Mouse (Mus musculus) hindbrain, embryonic 13.5 days (tissue): ENCODE results near the gene Rpp25l. TPM values are rescaled to one million over a fixed set of nuclear protein-coding genes. Genes with fewer than 3 reads are reported as not detected.

ENCODE experiments used
- ATAC-seq: fragments of 200-750 bp; cut with Nextera tagmentation; 2 replicates; pipeline ENCODE4 v1.8.0; 2017; ENCODE audit warnings: moderate TSS enrichment; ENCODE audit not compliant: low FRiP score
- H3K27ac ChIP-seq: fragments of 300-500 bp; sonication (generic); 2 replicates; pipeline ENCODE4 v1.5.1; 2015; ENCODE audit warnings: inconsistent platforms, mild to moderate bottlenecking, moderate library complexity
- H3K27me3 ChIP-seq: fragments of 300-500 bp; sonication (generic); 2 replicates; pipeline ENCODE4 v1.6.1; 2015; ENCODE audit warnings: mild to moderate bottlenecking, inconsistent platforms
- H3K36me3 ChIP-seq: fragments of 300-500 bp; sonication (generic); 2 replicates; pipeline ENCODE4 v1.6.1; 2015; ENCODE audit warnings: mild to moderate bottlenecking, inconsistent platforms
- H3K4me1 ChIP-seq: fragments of 300-500 bp; sonication (generic); replicated peaks from 2 replicates; pipeline ENCODE4 v1.6.1; 2015; ENCODE audit warnings: inconsistent platforms
- H3K4me2 ChIP-seq: fragments of 300-500 bp; sonication (generic); 2 replicates; pipeline ENCODE4 v1.6.1; 2015; ENCODE audit warnings: inconsistent platforms, mild to moderate bottlenecking, moderate library complexity
- H3K4me3 ChIP-seq: fragments of 300-500 bp; sonication (generic); 2 replicates; pipeline ENCODE4 v1.5.1; 2015; ENCODE audit warnings: mild to moderate bottlenecking, inconsistent platforms
- H3K9ac ChIP-seq: fragments of 300-500 bp; sonication (generic); 2 replicates; pipeline ENCODE4 v1.6.1; 2015; ENCODE audit warnings: mild to moderate bottlenecking, inconsistent platforms
- H3K9me3 ChIP-seq: fragments of 300-500 bp; sonication (generic); 2 replicates; pipeline ENCODE4 v1.6.1; 2016; ENCODE audit warnings: inconsistent platforms
- WGBS: fragments of 180-500 bp; shearing (Covaris S2); methylation state at CpG from one replicate; pipeline ENCODE4 v1.1.7; 2015; 5-methylcytosine and 5-hydroxymethylcytosine counted together
- polyA plus RNA-seq: library from polyadenylated mRNA; unstranded; fragments of >200 nt; fragmentation: Nextera tagmentation; extraction: Ambion mirVana; gene quantifications from 2 replicates; pipeline ENCODE4 v1.2.1, GENCODE M21; 2015

Rpp25l gene
- polyA plus RNA-seq, 1 experiment from 2014 or later: 66.8 TPM

- peaks cover 46% of the 10 kb centered on the region for H3K4me1 ChIP-seq
- H3K9ac ChIP-seq: peak overlapping the region; percentile 49
- 0 out of 2 replicates have a peak, but pooled peaks have one; percentile 36 for ATAC-seq
Measured at GRCm38 (mm10) chr4:41726826-41727621, 13.7 kb upstream of the Rpp25l start.

GRCm38 (mm10) chr4:41722918-41723351 is 9.6 kb upstream of the Rpp25l start, which contains the start of gene Dctn3:
Gene Dctn3, minus strand, starts transcription at chr4:41723170.
- peaks cover 43% of the 10 kb centered on the region for H3K27me3 ChIP-seq
- peak within 1 kb of the TSS; percentile 95 for H3K9ac ChIP-seq
- no peaks in the 10 kb centered on the region for H3K9me3 ChIP-seq
- H3K36me3 ChIP-seq: peaks cover 25% of the 10 kb centered on the region
- peak within 1 kb of the TSS; percentile 79 for H3K27ac ChIP-seq
- under 1% methylated on average over 27 of the region's 27 CpGs for WGBS
- H3K4me3 ChIP-seq: peak within 1 kb of the TSS; percentile 82
- ATAC-seq: peak; percentile 94
- peak within 1 kb of the TSS; percentile 88 for H3K4me2 ChIP-seq
- H3K4me1 ChIP-seq: peaks cover 42% of the 10 kb centered on the region

More at GRCm38 (mm10) chr4:41726826-41727621, 13.7 kb upstream of the Rpp25l start:
- Histone ChIP-seq H3K36me3 (no peaks in the 10 kb centered on the region), H3K27ac (peak overlapping the region; percentile 70), H3K4me2 (peak overlapping the region; percentile 36), H3K27me3 (peaks cover 80% of the 10 kb centered on the region), H3K9me3 (no peaks in the 10 kb centered on the region), H3K4me3 (peak overlapping the region; percentile 12; the same call in 1 of the 2 replicates)
- 9% methylated on average over 20 of the region's 20 CpGs for WGBS

- WGBS: 65% methylated on average over 6 of the region's 6 CpGs
- H3K36me3 ChIP-seq: peaks cover 51% of the 10 kb centered on the region
- no peaks in the 10 kb centered on the region for H3K9me3 ChIP-seq
- 0 out of 2 replicates have a peak overlapping the region, but pooled peaks have one; percentile 19 for H3K9ac ChIP-seq
- peak overlapping the region; percentile 55; the same call in 1 of the 2 replicates for H3K27ac ChIP-seq
- H3K4me1 ChIP-seq: peaks cover 52% of the 10 kb centered on the region
- no peaks in the 10 kb centered on the region for H3K27me3 ChIP-seq
- H3K4me3 ChIP-seq: no peak overlapping the region
- ATAC-seq: no peak
- H3K4me2 ChIP-seq: no peak overlapping the region
Measured at GRCm38 (mm10) chr4:41716834-41717233, 3.5 kb upstream of the Rpp25l start.

GRCm38 (mm10) chr4:41715596-41715995 is 2.3 kb upstream of the Rpp25l start:
- ATAC-seq: no peak
- H3K4me1 ChIP-seq: peaks cover 58% of the 10 kb centered on the region
- H3K9me3 ChIP-seq: no peaks in the 10 kb centered on the region
- H3K27ac ChIP-seq: no peak overlapping the region
- H3K4me2 ChIP-seq: no peak overlapping the region
- H3K4me3 ChIP-seq: no peak overlapping the region
- H3K36me3 ChIP-seq: peaks cover 60% of the 10 kb centered on the region
- H3K27me3 ChIP-seq: no peaks in the 10 kb centered on the region
- no peak overlapping the region for H3K9ac ChIP-seq
- 87% methylated on average over 5 of the region's 5 CpGs for WGBS

GRCm38 (mm10) chr4:41715082-41715481 is 1.7 kb upstream of the Rpp25l start:
- no peak for ATAC-seq
- H3K9ac ChIP-seq: no peak overlapping the region

GRCm38 (mm10) chr4:41714276-41714675 is 942 bp upstream of the Rpp25l start:
- Histone ChIP-seq H3K9ac (no peak overlapping the region), H3K9me3 (no peaks in the 10 kb centered on the region), H3K36me3 (peaks cover 48% of the 10 kb centered on the region), H3K4me3 (peak overlapping the region; percentile 82), H3K27ac (no peak overlapping the region; the same call in 1 of the 2 replicates), H3K4me2 (peak overlapping the region; percentile 93), H3K4me1 (peaks cover 58% of the 10 kb centered on the region), H3K27me3 (no peaks in the 10 kb centered on the region)
- WGBS: 19% methylated on average over 8 of the region's 8 CpGs
- 0 out of 2 replicates have a peak, but pooled peaks have one; percentile 11 for ATAC-seq

More at GRCm38 (mm10) chr4:41715082-41715481, 1.7 kb upstream of the Rpp25l start:
- Histone ChIP-seq H3K4me2 (no peak overlapping the region), H3K4me3 (no peak overlapping the region), H3K27me3 (no peaks in the 10 kb centered on the region), H3K4me1 (peaks cover 58% of the 10 kb centered on the region), H3K36me3 (peaks cover 56% of the 10 kb centered on the region), H3K9me3 (no peaks in the 10 kb centered on the region), H3K27ac (no peak overlapping the region)
- 80% methylated on average over 8 of the region's 8 CpGs for WGBS

- 40% methylated on average over 31 of the region's 31 CpGs for WGBS
- peak overlapping the region; percentile 91 for H3K9ac ChIP-seq
- no peaks in the 10 kb centered on the region for H3K9me3 ChIP-seq
Measured at GRCm38 (mm10) chr4:41712421-41713196, 725 bp downstream of the Rpp25l start.

GRCm38 (mm10) chr4:41711705-41712375 is 1.5 kb downstream of the Rpp25l start:
- no peaks in the 10 kb centered on the region for H3K27me3 ChIP-seq
- H3K27ac ChIP-seq: no peak overlapping the region
- H3K4me1 ChIP-seq: peaks cover 68% of the 10 kb centered on the region
- WGBS: 79% methylated on average over 16 of the region's 16 CpGs
- H3K4me2 ChIP-seq: peak overlapping the region; percentile 93
- H3K36me3 ChIP-seq: peaks cover 24% of the 10 kb centered on the region
- no peak for ATAC-seq
- H3K4me3 ChIP-seq: peak overlapping the region; percentile 82
- peak overlapping the region; percentile 91 for H3K9ac ChIP-seq
- no peaks in the 10 kb centered on the region for H3K9me3 ChIP-seq

More at GRCm38 (mm10) chr4:41712421-41713196, 725 bp downstream of the Rpp25l start:
- H3K27me3 ChIP-seq: no peaks in the 10 kb centered on the region
- peak overlapping the region; percentile 82 for H3K4me3 ChIP-seq
- peak overlapping the region; percentile 84 for H3K27ac ChIP-seq
- peaks cover 68% of the 10 kb centered on the region for H3K4me1 ChIP-seq
- H3K4me2 ChIP-seq: peak overlapping the region; percentile 93
- peaks cover 32% of the 10 kb centered on the region for H3K36me3 ChIP-seq
- ATAC-seq: peak; percentile 19

- Histone ChIP-seq H3K36me3 (peaks cover 12% of the 10 kb centered on the region), H3K4me3 (no peak overlapping the region), H3K9ac (no peak overlapping the region), H3K4me1 (peaks cover 72% of the 10 kb centered on the region), H3K9me3 (no peaks in the 10 kb centered on the region), H3K27me3 (0 out of 2 replicates have a peak, but pooled peaks cover 5% of the 10 kb centered on the region), H3K27ac (no peak overlapping the region), H3K4me2 (no peak overlapping the region)
- ATAC-seq: no peak
- WGBS: 74% methylated on average over 4 of the region's 4 CpGs
Measured at GRCm38 (mm10) chr4:41710229-41710628, 3.1 kb downstream of the Rpp25l start.

GRCm38 (mm10) chr4:41708192-41708745 is 5.1 kb downstream of the Rpp25l start:
- Histone ChIP-seq H3K4me1 (peaks cover 56% of the 10 kb centered on the region), H3K9me3 (no peaks in the 10 kb centered on the region), H3K36me3 (peaks cover 8% of the 10 kb centered on the region; the same call in 1 of the 2 replicates), H3K27me3 (0 out of 2 replicates have a peak, but pooled peaks cover 6% of the 10 kb centered on the region), H3K27ac (no peak overlapping the region), H3K9ac (no peak overlapping the region), H3K4me3 (no peak overlapping the region), H3K4me2 (no peak overlapping the region)
- ATAC-seq: no peak
- WGBS: 45% methylated on average over 8 of the region's 8 CpGs

- Histone ChIP-seq H3K27me3 (0 out of 2 replicates have a peak, but pooled peaks cover 6% of the 10 kb centered on the region), H3K4me1 (peaks cover 47% of the 10 kb centered on the region), H3K9me3 (no peaks in the 10 kb centered on the region), H3K4me3 (no peak overlapping the region), H3K36me3 (peaks cover 8% of the 10 kb centered on the region; the same call in 1 of the 2 replicates), H3K9ac (peak overlapping the region; percentile 25; the same call in 1 of the 2 replicates), H3K27ac (peak overlapping the region; percentile 65), H3K4me2 (peak overlapping the region; percentile 35)
- ATAC-seq: peak; percentile 78
- under 1% methylated on average over 13 of the region's 13 CpGs for WGBS
Measured at GRCm38 (mm10) chr4:41707011-41707535, 6.3 kb downstream of the Rpp25l start.
